Mouse (Mus musculus) liver, embryonic 14.5 days (tissue): ENCODE results near the gene Ndc80. TPM values are rescaled to one million over a fixed set of nuclear protein-coding genes. Genes with fewer than 3 reads are reported as not detected.

Experiments used
- ATAC-seq: fragments of 200-750 bp; cut with Nextera tagmentation; 2 replicates; pipeline ENCODE4 v1.8.0; 2017; ENCODE audit warnings: moderate number of reproducible peaks, mild to moderate bottlenecking, moderate library complexity; ENCODE audit not compliant: insufficient read depth
- DNase-seq, 3 experiments: peaks; one replicate each; pipeline ENCODE4 v3.0.0-alpha.2; 2012 to 2013; ENCODE audit warnings: low read depth in 3 of 3, low spot score in 3 of 3
- H3K27ac ChIP-seq: fragments of 300-500 bp; sonication (generic); 2 replicates; pipeline ENCODE4 v1.5.1; 2014; ENCODE audit warnings: moderate library complexity, mild to moderate bottlenecking, control low read depth, inconsistent platforms
- H3K27me3 ChIP-seq: fragments of 300-500 bp; sonication (generic); 2 replicates; pipeline ENCODE4 v1.6.1; 2014; ENCODE audit warnings: mild to moderate bottlenecking, low read length, moderate library complexity; ENCODE audit not compliant: control insufficient read depth, insufficient read depth
- H3K36me3 ChIP-seq: fragments of 300-500 bp; sonication (generic); replicated peaks from 2 replicates; pipeline ENCODE4 v1.6.1; 2014; ENCODE audit warnings: low read depth; ENCODE audit not compliant: control insufficient read depth, insufficient read depth
- H3K4me1 ChIP-seq, 2 experiments: fragments of 200-500 bp in 1 of 2; fragments of 300-500 bp in 1 of 2; sonication (generic) in 1 of 2; replicated peaks; 2 replicates each; pipeline ENCODE4 v1.6.1; 2012 to 2014; ENCODE audit warnings: antibody characterized with exemption in 1 of 2, inconsistent platforms in 1 of 2, low read length in 1 of 2; ENCODE audit not compliant: control insufficient read depth in 2 of 2, insufficient read depth in 2 of 2
- H3K4me2 ChIP-seq: fragments of 300-500 bp; sonication (generic); 2 replicates; pipeline ENCODE4 v1.6.1; 2014; ENCODE audit warnings: low read depth, mild to moderate bottlenecking, control low read depth, moderate library complexity
- H3K4me3 ChIP-seq, 2 experiments: fragments of 200-500 bp in 1 of 2; fragments of 300-500 bp in 1 of 2; sonication (generic) in 1 of 2; 2 replicates each; pipeline ENCODE4 v1.5.1; 2012 to 2014; ENCODE audit warnings: low read depth in 2 of 2, low read length in 2 of 2, mild to moderate bottlenecking in 2 of 2, control low read depth in 1 of 2, inconsistent platforms in 1 of 2, moderate library complexity in 1 of 2; ENCODE audit not compliant: insufficient read depth in 1 of 2
- H3K9ac ChIP-seq: fragments of 300-500 bp; sonication (generic); replicated peaks from 2 replicates; pipeline ENCODE4 v1.6.1; 2014; ENCODE audit warnings: mild to moderate bottlenecking, control low read depth, moderate library complexity
- H3K9me3 ChIP-seq: fragments of 300-500 bp; sonication (generic); 2 replicates; pipeline ENCODE4 v1.6.1; 2016; ENCODE audit warnings: low read length, mixed read lengths; ENCODE audit not compliant: control insufficient read depth
- CTCF ChIP-seq: IDR thresholded peaks from 2 replicates; pipeline ENCODE4 v1.5.1; 2016; ENCODE audit warnings: antibody characterized with exemption, low read depth, control low read depth
- EP300 ChIP-seq: IDR thresholded peaks from 2 replicates; pipeline ENCODE4 v1.6.1; 2016; ENCODE audit warnings: antibody characterized with exemption, low read depth
- WGBS: fragments of 180-500 bp; shearing (Covaris S2); extraction: QIAGEN DNeasy Blood & Tissue Kit; methylation state at CpG from one replicate; pipeline ENCODE4 v1.1.7; 2014; ENCODE audit not compliant: insufficient replicate concordance; 5-methylcytosine and 5-hydroxymethylcytosine counted together
- polyA plus RNA-seq, 2 experiments: library from polyadenylated mRNA; depleted of rRNA in 1 of 2; stranded (reverse) in 1 of 2; unstranded in 1 of 2; fragments of >200 nt; fragmentation: Nextera tagmentation in 1 of 2; extraction: Ambion mirVana in 1 of 2; gene quantifications; 2 replicates each; pipeline versions ENCODE4 v1.2.1 to v1.2.3; 2012 to 2014

The Ndc80 gene
- polyA plus RNA-seq, 2 experiments = 16.1 to 34.2 TPM

GRCm38 (mm10) chr17:71490666-71491331 is 35.9 kb downstream of the Ndc80 start:
- Histone ChIP-seq H3K27me3 (no peaks in the 10 kb centered on the region), H3K4me1 (peaks cover 14 to 22% of the 10 kb centered on the region in 2 experiments), H3K9me3 (no peaks in the 10 kb centered on the region), H3K36me3 (peaks cover 9% of the 10 kb centered on the region), H3K4me3 (no peak overlapping the region), H3K9ac (no peak overlapping the region), H3K4me2 (peak overlapping the region; percentile 1; the same call in 1 of the 2 replicates), H3K27ac (peak overlapping the region; percentile 52)
- 17% methylated on average over 9 of the region's 9 CpGs for WGBS
- ATAC-seq (peak; percentile 73), DNase-seq (no peak)
- TF ChIP-seq EP300 = peak; percentile 49
- TF ChIP-seq CTCF = no peak

GRCm38 (mm10) chr17:71489703-71490461 is 36.8 kb downstream of the Ndc80 start:
- Histone ChIP-seq H3K27ac (peak overlapping the region; percentile 33), H3K9me3 (no peaks in the 10 kb centered on the region), H3K36me3 (peaks cover 2% of the 10 kb centered on the region; the same call in 1 of the 2 replicates), H3K4me3 (no peak overlapping the region), H3K4me2 (no peak overlapping the region), H3K27me3 (no peaks in the 10 kb centered on the region), H3K9ac (no peak overlapping the region), H3K4me1 (peaks cover 16 to 27% of the 10 kb centered on the region in 2 experiments)
- WGBS = 49% methylated on average over 9 of the region's 9 CpGs
- DNase-seq (no peak), ATAC-seq (peak; percentile 65)
- TF ChIP-seq CTCF (no peak), EP300 (peak; percentile 28; the same call in 1 of the 2 replicates)

GRCm38 (mm10) chr17:71486231-71486851 is 40.3 kb downstream of the Ndc80 start:
- H3K4me3 ChIP-seq = peak overlapping the region; percentile 45 to 48
- DNase-seq (no peak), ATAC-seq (no peak)
- peak overlapping the region; percentile 69 for H3K9ac ChIP-seq
- no peaks in the 10 kb centered on the region for H3K9me3 ChIP-seq
- no peaks in the 10 kb centered on the region for H3K36me3 ChIP-seq
- H3K4me1 ChIP-seq = peaks cover 16 to 28% of the 10 kb centered on the region in 2 experiments
- H3K27ac ChIP-seq = peak overlapping the region; percentile 30; the same call in 1 of the 2 replicates
- H3K4me2 ChIP-seq = peak overlapping the region; percentile 72
- H3K27me3 ChIP-seq = no peaks in the 10 kb centered on the region
- no peak for TF ChIP-seq CTCF
- no peak for TF ChIP-seq EP300
- 24% methylated on average over 8 of the region's 8 CpGs for WGBS

DNA sequence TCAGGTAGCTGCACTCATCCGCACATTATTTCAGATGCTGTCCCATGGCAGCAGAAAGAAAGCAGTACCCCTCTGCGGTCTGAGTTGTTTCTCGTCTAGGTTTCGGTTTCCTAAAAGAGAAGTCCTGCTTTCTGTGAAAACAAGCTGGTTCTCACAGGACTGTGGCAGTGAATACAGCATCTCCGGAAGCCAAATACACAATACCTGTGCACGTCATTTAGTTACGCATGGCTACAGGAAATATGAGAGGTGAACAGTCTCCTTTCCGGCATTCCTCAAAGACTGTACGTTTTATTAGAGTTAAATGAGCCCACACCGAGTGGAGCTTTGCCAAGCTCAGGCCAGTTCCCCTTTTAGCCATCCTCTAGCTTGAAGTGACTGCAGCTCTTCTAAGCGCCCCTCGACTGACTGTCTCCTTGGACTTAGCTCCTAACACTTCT is 40.8 kb downstream of the Ndc80 start:
- Histone ChIP-seq H3K9me3 (no peaks in the 10 kb centered on the region), H3K27me3 (no peaks in the 10 kb centered on the region), H3K4me1 (peaks cover 16 to 23% of the 10 kb centered on the region in 2 experiments), H3K4me2 (peak overlapping the region; percentile 72), H3K4me3 (peak overlapping the region; percentile 45 to 48), H3K27ac (peak overlapping the region; percentile 30), H3K9ac (peak overlapping the region; percentile 69), H3K36me3 (no peaks in the 10 kb centered on the region)
- WGBS = 20% methylated on average over 12 of the region's 12 CpGs
- no peak for TF ChIP-seq CTCF
- DNase-seq (no peak), ATAC-seq (no peak)

- WGBS = 79% methylated on average over 5 of the region's 5 CpGs
- Histone ChIP-seq H3K27ac (no peak overlapping the region), H3K9me3 (no peaks in the 10 kb centered on the region)
Measured at GRCm38 (mm10) chr17:71484711-71485110, 41.9 kb downstream of the Ndc80 start.

More at GRCm38 (mm10) chr17:71484711-71485110, 41.9 kb downstream of the Ndc80 start:
- H3K4me1 ChIP-seq = peaks cover 7 to 12% of the 10 kb centered on the region in 2 experiments
- no peaks in the 10 kb centered on the region for H3K27me3 ChIP-seq
- no peak for ATAC-seq
- TF ChIP-seq CTCF = no peak
- TF ChIP-seq EP300 = no peak
- H3K36me3 ChIP-seq = no peaks in the 10 kb centered on the region
- no peak for DNase-seq
- no peak overlapping the region for H3K4me3 ChIP-seq
- no peak overlapping the region for H3K9ac ChIP-seq
- H3K4me2 ChIP-seq = no peak overlapping the region
